Mouse (Mus musculus) right cerebral cortex, adult 2 months (tissue): ENCODE measurements around the gene Naa80.

Source experiments
- DNase-seq, 2 experiments: peaks; one replicate each; pipeline ENCODE4 v3.0.0; 2021 to 2022; ENCODE audit warnings: low spot score in 2 of 2

Naa80 gene

GRCm38 (mm10) chr9:107578587-107578986 is at the start of gene Naa80:
Gene Naa80, plus strand, starts transcription at chr9:107578887.
- DNase-seq, result no peak

- peak; percentile 92 to 94 for DNase-seq
Observed at GRCm38 (mm10) chr9:107533791-107534407, 44.8 kb upstream of the Naa80 start, which contains the start of gene Tmem115. Gene Tmem115, plus strand, starts transcription at chr9:107533945.

GRCm38 (mm10) chr9:107534408-107535202 is 44.1 kb upstream of the Naa80 start:
- DNase-seq, result no peak

GRCm38 (mm10) chr9:107538231-107538630 is 40.5 kb upstream of the Naa80 start:
- no peak for DNase-seq

GRCm38 (mm10) chr9:107538711-107539110 is 40.0 kb upstream of the Naa80 start:
- no peak for DNase-seq

- no peak for DNase-seq
Observed at GRCm38 (mm10) chr9:107539940-107540339, 38.7 kb upstream of the Naa80 start.

GRCm38 (mm10) chr9:107540420-107540819 is 38.3 kb upstream of the Naa80 start:
- no peak for DNase-seq

GRCm38 (mm10) chr9:107541005-107541404 is 37.7 kb upstream of the Naa80 start:
- DNase-seq, result no peak

- peak; percentile 95 for DNase-seq
Observed at GRCm38 (mm10) chr9:107541474-107542351, 37.0 kb upstream of the Naa80 start, which contains the start of the genes Cyb561d2 and Nprl2. Gene Cyb561d2, minus strand, starts transcription at chr9:107542193. Gene Nprl2, plus strand, starts transcription at chr9:107542226.

- no peak for DNase-seq
Observed at GRCm38 (mm10) chr9:107542352-107542686, 36.4 kb upstream of the Naa80 start.

GRCm38 (mm10) chr9:107542721-107543120 is 36.0 kb upstream of the Naa80 start:
- no peak for DNase-seq

- DNase-seq, result no peak
Observed at GRCm38 (mm10) chr9:107543299-107543698, 35.4 kb upstream of the Naa80 start.

GRCm38 (mm10) chr9:107544196-107544700 is 34.4 kb upstream of the Naa80 start:
- DNase-seq, result no peak

- DNase-seq, result no peak
Observed at GRCm38 (mm10) chr9:107544729-107545128, 34.0 kb upstream of the Naa80 start.

GRCm38 (mm10) chr9:107545199-107545598 is 33.5 kb upstream of the Naa80 start:
- no peak for DNase-seq

GRCm38 (mm10) chr9:107545602-107546001 is 33.1 kb upstream of the Naa80 start:
- DNase-seq, result peak; percentile 79 to 81

GRCm38 (mm10) chr9:107547026-107547425 is 31.7 kb upstream of the Naa80 start, which contains the start of gene Zmynd10:
Gene Zmynd10, plus strand, starts transcription at chr9:107547298.
- peak; percentile 89 to 90 for DNase-seq

GRCm38 (mm10) chr9:107547957-107548356 is 30.7 kb upstream of the Naa80 start:
- no peak for DNase-seq

GRCm38 (mm10) chr9:107548820-107549219 is 29.9 kb upstream of the Naa80 start:
- DNase-seq, result no peak

GRCm38 (mm10) chr9:107549297-107550074 is 29.2 kb upstream of the Naa80 start:
- no peak for DNase-seq
